Mouse (Mus musculus) brown adipose tissue, adult 24 weeks (tissue): ENCODE measurements around the gene Armh4. TPM values are rescaled to one million over a fixed set of nuclear protein-coding genes. Genes with fewer than 3 reads are reported as not detected.

Experiments
- H3K27ac ChIP-seq: fragments of 200-500 bp; replicated peaks from 2 replicates; pipeline ENCODE4 v1.5.1; 2012; ENCODE audit warnings: low read depth, mild to moderate bottlenecking, low read length
- H3K4me1 ChIP-seq: fragments of 200-500 bp; 2 replicates; pipeline ENCODE4 v1.6.1; 2012; ENCODE audit warnings: low read length, mixed read lengths; ENCODE audit not compliant: control insufficient read depth, insufficient read depth, insufficient read length
- H3K4me3 ChIP-seq: fragments of 200-500 bp; 2 replicates; pipeline ENCODE4 v1.5.1; 2012; ENCODE audit warnings: low read depth, mild to moderate bottlenecking, low read length, moderate library complexity; ENCODE audit not compliant: insufficient read depth
- polyA plus RNA-seq: library from polyadenylated mRNA; stranded (reverse); fragments of >200 nt; gene quantifications from 2 replicates; pipeline ENCODE4 v1.2.4, GENCODE M21; 2012; ENCODE audit not compliant: missing spikeins, insufficient read depth, insufficient read length

Gene Armh4
- polyA plus RNA-seq, 1 experiment = 0.44 TPM

DNA sequence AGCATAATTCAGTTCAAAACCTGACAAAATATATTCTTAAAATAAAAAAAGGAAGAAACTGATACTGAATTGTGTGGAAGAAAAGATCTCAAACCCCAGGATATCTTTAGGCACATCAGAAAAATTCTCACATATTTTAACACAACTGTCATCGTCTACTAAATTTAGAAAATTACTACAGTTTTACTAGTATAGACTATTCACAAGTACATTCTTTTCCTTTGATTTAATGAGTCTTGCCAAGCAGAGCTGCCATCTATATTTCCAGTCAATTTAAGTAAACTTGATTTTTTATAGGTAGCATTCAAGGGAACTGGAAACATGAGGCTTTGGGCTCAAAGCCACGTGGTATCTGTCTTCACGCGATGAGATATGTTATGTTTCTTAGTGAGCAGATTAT is 16.6 kb downstream of the Armh4 start:
- Histone ChIP-seq H3K4me3 (no peak overlapping the region), H3K27ac (no peak overlapping the region), H3K4me1 (no peaks in the 10 kb centered on the region)

DNA sequence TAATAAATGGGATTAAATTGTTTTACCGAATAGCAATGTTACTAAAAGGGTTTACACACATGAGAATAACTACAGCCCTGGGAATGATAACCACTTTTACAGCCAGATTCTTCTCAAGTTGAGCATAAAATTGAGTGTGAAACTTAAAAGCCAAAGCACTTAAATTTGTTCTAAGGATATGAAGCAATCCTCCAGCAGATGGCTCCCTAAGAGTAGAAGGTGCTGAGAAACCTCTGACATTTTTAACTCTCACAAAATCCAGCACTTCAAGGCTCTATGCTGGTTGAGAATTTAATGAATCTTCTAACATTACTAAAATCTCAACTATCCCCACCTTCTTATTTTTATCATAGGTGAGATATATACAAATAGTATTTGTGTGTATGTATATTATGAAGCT is 27.3 kb downstream of the Armh4 start:
- no peaks in the 10 kb centered on the region for H3K4me1 ChIP-seq
- no peak overlapping the region for H3K27ac ChIP-seq
- no peak overlapping the region for H3K4me3 ChIP-seq

DNA sequence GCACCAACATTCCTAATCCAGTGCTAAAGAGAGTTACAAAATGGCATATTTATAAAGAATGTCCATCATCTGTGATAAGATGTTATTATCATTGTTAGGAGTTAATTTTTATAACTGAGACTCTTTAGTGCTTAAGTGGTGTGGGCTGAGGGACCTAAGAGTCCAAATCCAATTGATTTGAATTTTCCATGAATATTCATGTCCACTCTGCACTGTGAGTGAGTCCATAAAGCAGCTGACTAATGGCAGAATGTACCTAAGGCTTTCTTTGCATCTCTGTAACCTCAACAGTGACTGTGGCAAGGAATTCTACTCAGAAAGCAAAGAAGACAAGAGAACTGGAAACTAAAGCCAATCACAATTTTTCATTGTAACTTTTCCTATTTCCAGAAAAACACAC is 30.6 kb downstream of the Armh4 start:
- Histone ChIP-seq H3K4me3 (no peak overlapping the region), H3K27ac (no peak overlapping the region), H3K4me1 (no peaks in the 10 kb centered on the region)

DNA sequence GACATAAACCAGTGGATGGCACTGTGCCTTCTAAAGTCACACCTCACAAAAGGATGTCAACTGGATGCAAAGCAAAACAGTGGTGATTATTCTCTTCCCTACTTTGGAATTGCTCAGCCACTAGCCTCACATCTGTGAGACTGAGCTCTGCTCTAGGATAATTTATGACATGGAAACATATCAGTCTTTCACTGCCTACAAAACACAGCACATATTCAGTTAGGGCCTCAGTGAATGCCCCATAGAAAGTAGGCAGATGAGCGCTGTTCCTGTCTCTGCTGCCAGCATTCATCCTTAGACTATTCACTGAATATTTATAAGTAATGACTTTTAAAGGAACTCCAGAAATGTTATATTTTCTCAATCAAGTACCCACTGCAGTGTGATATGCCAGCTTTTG is 37.3 kb downstream of the Armh4 start:
- Histone ChIP-seq H3K4me1 (no peaks in the 10 kb centered on the region), H3K27ac (no peak overlapping the region)

DNA sequence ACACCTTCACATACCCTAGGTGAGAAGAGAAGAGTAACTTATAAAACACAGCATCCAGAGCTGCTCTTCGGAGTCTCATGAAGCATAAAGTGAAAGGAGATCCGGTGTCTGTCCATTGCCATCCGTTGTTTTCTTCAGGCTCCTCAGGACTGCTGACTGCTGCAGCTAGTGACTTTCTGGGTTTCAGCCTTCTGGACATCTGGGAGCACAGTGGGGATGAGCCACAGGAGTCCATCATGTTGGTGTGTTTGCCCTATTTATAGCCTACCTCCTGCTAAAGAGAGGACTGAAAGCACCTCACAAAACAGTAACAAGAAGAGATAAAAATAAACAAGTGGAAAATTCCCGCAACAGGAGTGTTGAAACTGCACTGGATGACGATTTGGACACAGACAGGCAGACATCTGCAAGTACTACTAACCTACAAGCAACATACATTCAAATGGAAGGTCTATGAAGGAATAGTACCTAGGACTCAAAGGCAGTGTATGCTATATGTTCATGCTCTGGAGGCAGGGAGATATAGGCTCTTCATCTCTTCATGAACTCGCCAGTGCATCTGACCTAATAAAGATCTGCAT is 39.1 kb downstream of the Armh4 start:
- no peaks in the 10 kb centered on the region for H3K4me1 ChIP-seq
- H3K27ac ChIP-seq = no peak overlapping the region
- H3K4me3 ChIP-seq = no peak overlapping the region

More for the DNA sequence above, 37.3 kb downstream of the Armh4 start:
- no peak overlapping the region for H3K4me3 ChIP-seq

DNA sequence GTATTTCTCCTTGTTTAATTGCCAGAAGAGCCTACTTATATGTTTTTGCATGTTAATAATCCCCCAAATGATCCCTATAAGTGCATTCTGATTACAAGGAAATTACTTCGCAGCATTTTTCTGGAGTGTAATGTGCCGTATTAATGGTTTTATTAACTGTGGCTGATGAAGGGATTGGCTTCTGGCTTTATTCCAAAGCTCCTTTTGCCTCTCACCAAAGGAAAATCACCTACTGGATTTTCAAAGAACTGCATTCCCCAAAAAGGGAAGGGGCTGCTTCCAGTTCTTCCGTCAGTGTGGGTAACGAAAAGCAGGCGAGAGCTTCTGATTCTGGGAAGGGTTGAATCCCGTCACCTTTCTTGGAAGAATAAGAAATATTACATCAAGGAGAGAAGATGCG is 43.9 kb downstream of the Armh4 start:
- Histone ChIP-seq H3K4me3 (no peak overlapping the region), H3K4me1 (no peaks in the 10 kb centered on the region), H3K27ac (no peak overlapping the region)

DNA sequence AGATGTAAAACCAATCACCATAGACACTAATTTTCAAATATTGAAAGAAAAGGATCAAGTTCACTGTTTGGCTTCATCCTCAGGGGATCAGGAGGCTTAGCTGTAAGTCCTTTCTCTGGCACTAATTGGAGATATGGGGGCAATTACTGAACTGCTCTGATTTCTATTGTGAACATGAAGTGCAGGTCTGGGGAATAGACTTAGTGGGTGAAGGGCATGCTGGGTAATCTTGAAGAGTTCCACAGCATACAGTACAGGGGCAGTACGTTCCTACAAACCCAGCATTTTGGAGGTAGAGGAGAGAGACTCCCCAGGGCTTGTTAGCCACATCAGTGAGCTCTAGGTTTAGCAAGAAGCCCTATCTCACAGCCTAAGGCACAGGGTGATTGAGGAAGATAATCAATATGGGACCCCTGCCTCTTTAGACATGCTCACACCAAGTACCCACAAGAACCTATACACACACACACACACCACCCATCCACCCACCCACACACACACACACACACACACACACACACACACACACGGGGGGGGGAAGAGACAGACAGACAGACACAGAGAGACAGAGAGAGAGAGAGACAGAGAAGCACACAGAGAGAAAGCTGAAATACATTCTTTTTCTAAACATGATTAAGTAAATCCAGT is 44.6 kb downstream of the Armh4 start:
- H3K27ac ChIP-seq = no peak overlapping the region
- H3K4me1 ChIP-seq = no peaks in the 10 kb centered on the region
- H3K4me3 ChIP-seq = no peak overlapping the region

DNA sequence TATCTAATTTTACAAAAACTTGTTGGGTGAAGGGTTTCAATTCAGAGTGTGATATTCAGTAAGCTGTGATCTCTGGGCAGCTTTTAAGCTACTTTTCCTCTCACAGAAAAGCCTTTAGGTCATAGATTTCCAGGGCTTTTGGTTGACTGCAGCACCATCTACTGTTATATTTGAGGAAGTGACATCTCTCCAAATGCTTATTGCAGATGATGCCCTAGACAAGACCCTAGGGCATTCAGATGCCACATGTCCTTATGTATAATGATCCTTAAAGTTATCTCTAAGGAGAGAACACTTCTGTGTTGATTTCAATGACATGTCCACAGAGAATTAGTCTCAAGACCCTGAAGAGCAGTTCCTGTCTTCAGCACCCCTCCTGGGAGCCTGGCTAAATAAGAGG is 49.2 kb downstream of the Armh4 start:
- Histone ChIP-seq H3K27ac (no peak overlapping the region), H3K4me1 (no peaks in the 10 kb centered on the region), H3K4me3 (no peak overlapping the region)

DNA sequence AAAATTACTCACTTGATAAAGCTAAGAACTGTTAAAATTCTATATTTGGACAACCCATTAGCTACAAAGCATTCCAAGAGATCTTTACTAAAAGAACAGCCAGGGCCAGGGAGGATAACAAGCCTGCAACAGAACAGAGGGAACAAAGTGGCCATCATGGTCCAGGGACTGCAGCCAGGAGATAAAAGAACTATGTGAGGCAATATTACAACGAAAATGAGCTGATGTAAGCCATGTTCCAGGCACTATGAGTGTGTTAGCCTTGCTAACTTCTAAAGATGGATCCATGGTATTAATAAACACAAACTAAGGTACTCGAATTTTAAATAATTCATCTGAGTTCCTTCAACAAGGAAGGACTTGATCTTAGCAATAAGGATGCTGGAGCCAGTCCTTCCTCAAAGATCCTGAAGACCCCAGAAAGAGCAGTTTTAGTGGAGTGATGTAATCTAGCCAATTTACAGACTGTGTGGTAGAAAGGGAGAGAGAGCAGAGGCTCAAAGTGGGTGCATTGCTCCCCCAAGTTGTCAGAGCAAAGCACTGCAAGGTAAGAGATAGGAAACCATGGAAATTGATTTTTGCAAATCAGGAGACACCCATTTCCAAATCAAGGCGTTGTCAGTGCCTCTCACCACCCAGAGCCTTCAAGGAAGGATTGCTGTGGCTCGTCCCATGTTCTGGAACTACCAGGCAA is 59.7 kb downstream of the Armh4 start:
- H3K27ac ChIP-seq = no peak overlapping the region
- no peaks in the 10 kb centered on the region for H3K4me1 ChIP-seq
- no peak overlapping the region for H3K4me3 ChIP-seq

DNA sequence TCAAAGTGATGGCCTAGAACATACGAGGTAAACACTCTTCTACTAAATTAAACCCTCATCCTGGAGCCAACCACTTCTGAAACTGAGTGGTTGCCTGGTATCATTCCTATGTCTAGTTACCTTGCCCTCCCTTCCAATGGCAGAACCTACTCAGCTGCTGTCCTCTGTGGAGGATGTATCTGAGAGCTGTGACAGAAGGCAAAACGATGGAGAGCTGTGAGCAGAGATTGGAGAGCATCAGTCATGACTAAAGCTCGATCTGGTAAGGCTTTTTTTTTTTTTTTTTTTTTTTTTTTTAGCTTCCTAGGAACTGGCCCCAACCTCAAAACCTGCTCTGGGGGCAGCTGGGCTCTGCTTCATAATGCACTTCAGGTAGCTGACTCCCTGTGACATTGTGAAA is 60.4 kb downstream of the Armh4 start:
- Histone ChIP-seq H3K27ac (no peak overlapping the region), H3K4me3 (no peak overlapping the region), H3K4me1 (no peaks in the 10 kb centered on the region)

DNA sequence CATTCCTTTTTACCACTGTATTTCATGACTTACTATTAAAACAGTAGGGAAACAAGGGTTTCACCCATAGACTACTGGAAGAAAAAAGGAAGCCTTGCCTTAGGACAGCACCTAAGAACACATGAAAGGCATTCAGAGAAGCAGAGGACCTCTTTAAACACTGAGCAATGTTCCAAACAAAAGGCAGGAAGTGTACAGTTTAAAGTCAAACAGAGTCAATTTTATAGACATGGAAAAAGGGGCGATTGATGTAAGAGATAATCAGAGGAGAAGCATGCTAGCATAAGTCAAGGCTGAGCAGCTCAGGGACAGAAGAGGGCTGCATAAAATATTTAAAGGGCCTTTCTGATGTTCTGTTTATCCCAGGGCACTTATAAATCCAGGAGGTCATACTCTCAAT is 61.9 kb downstream of the Armh4 start:
- Histone ChIP-seq H3K4me3 (no peak overlapping the region), H3K4me1 (no peaks in the 10 kb centered on the region), H3K27ac (no peak overlapping the region)

DNA sequence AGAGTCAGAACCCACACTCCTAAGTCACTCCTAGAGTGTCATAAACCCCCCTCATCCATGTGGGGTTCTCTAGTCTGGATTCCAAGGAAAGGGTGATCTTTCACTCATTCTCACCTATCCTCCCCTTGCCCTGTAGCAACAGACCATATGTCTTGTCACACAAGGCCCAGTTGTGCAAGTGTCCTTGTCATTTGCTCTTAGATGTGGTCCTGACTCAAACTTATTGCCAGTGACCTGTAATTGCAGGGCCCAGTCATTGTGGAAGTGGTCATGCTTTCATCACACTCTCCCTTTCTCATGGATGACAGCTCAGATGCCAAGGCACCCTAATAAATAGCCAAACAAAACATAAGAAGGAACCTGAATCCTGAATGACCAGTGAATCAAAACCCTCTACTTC is 63.5 kb downstream of the Armh4 start:
- H3K4me1 ChIP-seq = no peaks in the 10 kb centered on the region
- no peak overlapping the region for H3K27ac ChIP-seq
- H3K4me3 ChIP-seq = no peak overlapping the region

DNA sequence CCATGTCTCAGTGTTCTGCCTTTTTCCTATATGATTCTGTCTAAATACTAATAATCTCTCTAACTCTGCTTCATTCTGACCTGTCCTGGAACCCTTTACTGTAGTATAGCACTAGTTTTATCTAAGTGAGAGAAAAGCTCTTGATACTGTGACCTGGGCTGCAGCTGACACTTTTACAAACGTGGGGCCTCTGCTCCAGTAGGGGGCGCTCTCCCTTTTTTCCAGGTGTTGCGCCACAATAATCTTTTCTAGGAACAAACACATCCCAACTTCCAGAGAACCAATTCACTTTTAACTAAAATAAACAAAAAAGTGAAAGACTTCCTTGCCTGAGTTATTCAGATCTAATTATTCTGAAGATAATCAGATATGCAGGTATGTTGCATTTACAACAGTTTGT is 72.2 kb downstream of the Armh4 start:
- no peak overlapping the region for H3K4me3 ChIP-seq
- H3K4me1 ChIP-seq = no peaks in the 10 kb centered on the region
- H3K27ac ChIP-seq = no peak overlapping the region

DNA sequence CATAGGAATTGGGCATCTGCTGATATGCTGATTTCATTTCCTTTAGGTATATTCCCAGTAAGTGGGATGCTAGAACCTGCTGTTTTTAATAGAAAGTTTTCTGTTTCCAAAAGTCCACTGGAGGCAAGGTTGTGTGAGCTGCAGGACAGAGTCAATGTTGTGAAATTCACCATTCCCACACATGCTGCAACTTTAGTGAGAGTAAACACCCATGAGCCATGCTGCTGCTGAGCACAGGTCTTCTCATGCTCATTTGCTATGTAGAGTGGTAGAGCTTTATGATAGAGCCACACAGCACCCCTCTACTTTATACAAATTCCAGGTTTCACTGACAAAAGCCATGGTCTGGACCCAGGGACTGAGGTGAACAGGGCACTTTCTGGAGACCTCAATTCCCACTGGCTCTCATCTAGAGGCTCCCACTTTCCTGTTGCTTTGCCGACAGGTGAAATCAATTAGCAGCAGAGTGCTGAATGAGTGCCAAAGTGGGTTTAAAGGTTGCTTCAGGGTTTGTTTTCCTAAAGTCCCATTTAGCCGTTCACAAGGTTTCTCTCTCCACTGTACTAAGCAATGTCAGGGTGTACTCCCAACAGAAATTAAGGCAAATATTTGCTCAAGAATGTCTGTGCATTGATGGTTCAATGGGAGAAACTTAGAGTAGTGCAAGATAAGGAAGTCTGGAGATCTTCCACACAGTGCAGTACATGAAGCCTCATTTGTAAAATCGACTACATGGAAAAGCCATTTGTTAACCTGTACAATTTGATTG is 79.6 kb downstream of the Armh4 start:
- H3K4me1 ChIP-seq = no peaks in the 10 kb centered on the region
- no peak overlapping the region for H3K27ac ChIP-seq
- no peak overlapping the region for H3K4me3 ChIP-seq

DNA sequence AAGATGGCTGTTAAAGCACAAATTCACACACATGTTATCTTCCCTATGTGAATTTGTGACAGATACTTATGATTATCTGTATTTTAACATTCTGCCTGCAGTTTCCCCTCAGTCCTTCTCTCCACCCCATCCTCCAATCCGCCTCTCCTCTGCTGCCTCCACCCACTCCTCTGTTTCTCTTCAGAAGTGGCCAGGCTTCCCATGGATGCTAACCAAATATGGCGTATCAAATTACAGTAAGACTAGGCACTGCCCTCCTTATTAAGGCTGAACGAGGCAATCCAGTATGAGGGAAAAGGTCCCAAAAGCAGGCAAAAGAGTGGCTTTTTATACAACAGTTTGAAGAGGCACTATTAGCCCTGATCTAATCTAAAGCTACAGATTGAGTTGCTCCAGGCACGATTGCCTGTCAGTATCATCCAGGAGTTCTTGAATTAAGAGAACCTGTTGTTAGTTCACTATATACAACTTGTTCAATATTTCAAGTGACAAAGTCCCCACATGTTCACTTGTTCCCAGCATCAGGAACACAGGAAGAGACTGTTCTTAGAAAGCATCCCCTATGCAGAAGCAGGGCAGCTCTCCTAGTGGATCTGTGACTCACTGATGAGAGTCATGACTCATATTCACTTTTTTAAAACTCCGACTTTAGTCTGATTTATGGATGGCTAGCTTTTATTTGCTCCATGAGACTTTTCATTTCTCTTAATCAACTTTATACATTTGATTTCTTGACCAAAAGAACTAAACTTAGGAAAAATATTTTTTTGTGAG is 103.5 kb downstream of the Armh4 start:
- no peaks in the 10 kb centered on the region for H3K4me1 ChIP-seq
- no peak overlapping the region for H3K4me3 ChIP-seq
- no peak overlapping the region for H3K27ac ChIP-seq
